Mouse (Mus musculus): ENCODE data around the gene Rnf225.

GRCm38 (mm10) chr7:12921318-12921704, 5.9 kb upstream of the Rnf225 start:
- TF ChIP-seq POLR2A (IDR thresholded peaks at IDR 0.05; ENCODE audit: low read depth, low read length) (peak; percentile 87), CTCF (IDR thresholded peaks at IDR 0.05; ENCODE audit: borderline replicate concordance, insufficient read depth, low read length) (no peak)

Data from embryonic fibroblast, embryonic 13.5 days (primary cell).